In genomic region chr3:89287286-89287685, GRCm38 (mm10) we compare ENCODE assay signal across 19 mouse cellular contexts. TPM values are rescaled to one million over a fixed set of nuclear protein-coding genes. Genes with fewer than 3 reads are reported as not detected.
A peak's percentile ranks its signal among the peaks of the same experiment; 100 is the strongest.
DNase-seq lines count a peak whose midpoint lies in the region; ATAC-seq lines count a peak whose summit lies in the region.
"Had no signal": no experiment of that assay in that cellular context is flagged by ENCODE, and none has a peak within 500 bp of the region (broad histone marks: within the 10 kb centered on the region; RNA-seq: fewer than 3 reads in every experiment).

No protein-coding gene starts in this region.

- no peaks in the 10 kb centered on the region for H3K9me3 ChIP-seq in kidney, embryonic 15.5 days (replicated peaks)
- H3K9me3 ChIP-seq in midbrain, embryonic 11.5 days (ENCODE audit: control insufficient read depth, low read length): no peaks in the 10 kb centered on the region
- no peaks in the 10 kb centered on the region for H3K9me3 ChIP-seq in midbrain, embryonic 13.5 days
- H3K9me3 ChIP-seq: liver, embryonic 15.5 days; neural tube, embryonic 13.5 days had no signal

- H3K4me3 ChIP-seq in kidney, embryonic 15.5 days (replicated peaks): no peak overlapping the region
- H3K4me3 ChIP-seq in midbrain, embryonic 11.5 days (ENCODE audit: low read depth, low read length): no peak overlapping the region
- H3K4me3 ChIP-seq in midbrain, embryonic 13.5 days (replicated peaks): no peak overlapping the region
- H3K4me3 ChIP-seq: erythroblast, embryonic 14.5 days; layer of hippocampus, adult 2 months; left cerebral cortex, adult 2 months; liver, embryonic 15.5 days; neural tube, embryonic 13.5 days had no signal

- no peaks in the 10 kb centered on the region for H3K27me3 ChIP-seq in kidney, embryonic 15.5 days
- no peaks in the 10 kb centered on the region for H3K27me3 ChIP-seq in midbrain, embryonic 11.5 days (ENCODE audit: control insufficient read depth, insufficient read depth, low read length)
- 0 out of 2 replicates have a peak, but pooled peaks cover 3% of the 10 kb centered on the region for H3K27me3 ChIP-seq in midbrain, embryonic 13.5 days
- H3K27me3 ChIP-seq: neural tube, embryonic 13.5 days had no signal

- WGBS in kidney, embryonic 15.5 days: 50% methylated on average over 5 of the region's 5 CpGs
- 71% methylated on average over 5 of the region's 5 CpGs for WGBS in midbrain, embryonic 11.5 days
- 71% methylated on average over 5 of the region's 5 CpGs for WGBS in midbrain, embryonic 13.5 days

- peak overlapping the region; percentile 77 for H3K27ac ChIP-seq in kidney, embryonic 15.5 days
- no peak overlapping the region for H3K27ac ChIP-seq in midbrain, embryonic 11.5 days (ENCODE audit: low read depth, low read length)
- no peak overlapping the region for H3K27ac ChIP-seq in midbrain, embryonic 13.5 days
- H3K27ac ChIP-seq: hindbrain, postnatal 0 days; layer of hippocampus, adult 2 months; left cerebral cortex, adult 2 months; liver, embryonic 15.5 days; neural tube, embryonic 13.5 days had no signal

- H3K9ac ChIP-seq in kidney, embryonic 15.5 days: no peak overlapping the region
- no peak overlapping the region for H3K9ac ChIP-seq in midbrain, embryonic 11.5 days (ENCODE audit: low read length)
- H3K9ac ChIP-seq in midbrain, embryonic 13.5 days (replicated peaks): no peak overlapping the region
- H3K9ac ChIP-seq: liver, embryonic 15.5 days; neural tube, embryonic 13.5 days had no signal

- peak; percentile 90 for DNase-seq in heart, adult 11 months
- no peak for DNase-seq in heart, postnatal 14 days
- no peak for DNase-seq in kidney, adult 18-20 months
- peak; percentile 80 for DNase-seq in midbrain, embryonic 11.5 days (ENCODE audit: low spot score, missing footprints)
- DNase-seq in left cerebral cortex, postnatal 10 days (ENCODE audit: extremely low spot score in 1 of 2, low spot score in 2 of 2): no peak
- DNase-seq in urinary bladder, adult 18-20 months (ENCODE audit: low spot score in 2 of 2): no peak
- DNase-seq: adrenal gland, adult 2 months; cerebellum, adult 2 months; right cerebral cortex, postnatal 4 days; thymus, postnatal 36 days had no signal

- no peak for ATAC-seq in kidney, embryonic 15.5 days (replicated peaks; ENCODE audit: low FRiP score)
- ATAC-seq in midbrain, embryonic 11.5 days (ENCODE audit: low FRiP score): no peak
- no peak for ATAC-seq in midbrain, embryonic 13.5 days
- ATAC-seq: hindbrain, postnatal 0 days had no signal

- intact Hi-C loops in heart, postnatal 14 days (cut with DNase I): no loop called here
- intact Hi-C loops in left cerebral cortex, postnatal 10 days (cut with DNase I): no loop called here

- peaks cover 57% of the 10 kb centered on the region for H3K4me1 ChIP-seq in kidney, embryonic 15.5 days
- H3K4me1 ChIP-seq in midbrain, embryonic 11.5 days (ENCODE audit: control insufficient read depth, insufficient read depth, low read length): no peaks in the 10 kb centered on the region
- peaks cover under 1% of the 10 kb centered on the region; the same call in 1 of the 2 replicates for H3K4me1 ChIP-seq in midbrain, embryonic 13.5 days (replicated peaks)
- H3K4me1 ChIP-seq: liver, embryonic 15.5 days had no signal

- H3K36me3 ChIP-seq in kidney, embryonic 15.5 days: no peaks in the 10 kb centered on the region
- H3K36me3 ChIP-seq in midbrain, embryonic 11.5 days (ENCODE audit: control insufficient read depth, insufficient read depth, low read length): no peaks in the 10 kb centered on the region
- H3K36me3 ChIP-seq in midbrain, embryonic 13.5 days: no peaks in the 10 kb centered on the region
- H3K36me3 ChIP-seq: liver, embryonic 15.5 days; neural tube, embryonic 13.5 days had no signal

- H3K4me2 ChIP-seq in kidney, embryonic 15.5 days: no peak overlapping the region
- no peak overlapping the region for H3K4me2 ChIP-seq in midbrain, embryonic 11.5 days
- no peak overlapping the region for H3K4me2 ChIP-seq in midbrain, embryonic 13.5 days (replicated peaks)
- H3K4me2 ChIP-seq: liver, embryonic 15.5 days; neural tube, embryonic 13.5 days had no signal

RNA-seq across cellular contexts. Expression of gene Efna1, which starts 6.3 kb away (rescaled TPM):
- total RNA-seq in heart, postnatal 14 days (2021): 10 to 100 TPM; 32.4 to 34.0 TPM
- polyA plus RNA-seq in kidney, embryonic 15.5 days (2015; fragmentation: Nextera tagmentation; extraction: Ambion mirVana): 66.0 and 66.6 TPM in 2 replicates
- polyA plus RNA-seq in midbrain, embryonic 11.5 days (2014; fragmentation: Nextera tagmentation; extraction: Ambion mirVana): 12.2 and 12.5 TPM in 2 replicates
- 9.7 and 10.7 TPM in 2 replicates for polyA plus RNA-seq in midbrain, embryonic 13.5 days (2015; fragmentation: Nextera tagmentation; extraction: Ambion mirVana)
- total RNA-seq in left cerebral cortex, postnatal 10 days (2021): 1 to 10 TPM; 3.3 to 4.4 TPM
- total RNA-seq: megakaryocyte, adult 5-6 weeks had no signal

RNA-seq across cellular contexts. Expression of gene Slc50a1, which starts 16.9 kb away (rescaled TPM):
- 10 to 100 TPM; 20.6 to 22.7 TPM for total RNA-seq in heart, postnatal 14 days (2021)
- 58.0 and 59.9 TPM in 2 replicates for polyA plus RNA-seq in kidney, embryonic 15.5 days (2015; fragmentation: Nextera tagmentation; extraction: Ambion mirVana)
- polyA plus RNA-seq in midbrain, embryonic 11.5 days (2014; fragmentation: Nextera tagmentation; extraction: Ambion mirVana): 33.0 and 34.7 TPM in 2 replicates
- polyA plus RNA-seq in midbrain, embryonic 13.5 days (2015; fragmentation: Nextera tagmentation; extraction: Ambion mirVana): 31.8 and 37.5 TPM in 2 replicates
- total RNA-seq in left cerebral cortex, postnatal 10 days (2021): 10 to 100 TPM; 17.9 to 22.3 TPM

RNA-seq across cellular contexts. Expression of gene Dpm3, which starts 28.1 kb away (rescaled TPM):
- 10 to 100 TPM; 47.6 to 58.7 TPM for total RNA-seq in heart, postnatal 14 days (2021)
- polyA plus RNA-seq in kidney, embryonic 15.5 days (2015; fragmentation: Nextera tagmentation; extraction: Ambion mirVana): 149 and 153 TPM in 2 replicates
- 83.0 and 87.2 TPM in 2 replicates for polyA plus RNA-seq in midbrain, embryonic 11.5 days (2014; fragmentation: Nextera tagmentation; extraction: Ambion mirVana)
- polyA plus RNA-seq in midbrain, embryonic 13.5 days (2015; fragmentation: Nextera tagmentation; extraction: Ambion mirVana): 74.6 and 75.9 TPM in 2 replicates
- 10 to 100 TPM; 47.1 to 51.1 TPM for total RNA-seq in left cerebral cortex, postnatal 10 days (2021)

RNA-seq across cellular contexts. Expression of gene Efna3, which starts 35.5 kb away (rescaled TPM):
- not detected for total RNA-seq in heart, postnatal 14 days (2021)
- 9.3 and 11.9 TPM in 2 replicates for polyA plus RNA-seq in kidney, embryonic 15.5 days (2015; fragmentation: Nextera tagmentation; extraction: Ambion mirVana)
- 4.6 and 6.4 TPM in 2 replicates for polyA plus RNA-seq in midbrain, embryonic 11.5 days (2014; fragmentation: Nextera tagmentation; extraction: Ambion mirVana)
- polyA plus RNA-seq in midbrain, embryonic 13.5 days (2015; fragmentation: Nextera tagmentation; extraction: Ambion mirVana): 21.8 and 22.5 TPM in 2 replicates
- 10 to 100 TPM; 47.7 to 56.7 TPM for total RNA-seq in left cerebral cortex, postnatal 10 days (2021)
- total RNA-seq: megakaryocyte, adult 5-6 weeks had no signal
- polyA plus RNA-seq: erythroblast, embryonic 14.5 days had no signal

RNA-seq across cellular contexts. Expression of gene Trim46, which starts 41.2 kb away (rescaled TPM):
- total RNA-seq in heart, postnatal 14 days (2021): under 1 TPM; 0.68 to 0.76 TPM
- 3.4 and 5.2 TPM in 2 replicates for polyA plus RNA-seq in kidney, embryonic 15.5 days (2015; fragmentation: Nextera tagmentation; extraction: Ambion mirVana)
- 7.1 and 8.5 TPM in 2 replicates for polyA plus RNA-seq in midbrain, embryonic 11.5 days (2014; fragmentation: Nextera tagmentation; extraction: Ambion mirVana)
- 58.6 and 59.4 TPM in 2 replicates for polyA plus RNA-seq in midbrain, embryonic 13.5 days (2015; fragmentation: Nextera tagmentation; extraction: Ambion mirVana)
- total RNA-seq in left cerebral cortex, postnatal 10 days (2021): 100 to 1,000 TPM; 112 to 118 TPM

Comparison
In these comparisons a context has a peak if more than half of its experiments do, and no peak if none do; other contexts are left out.
1. DNase-seq: peak in heart, adult 11 months (single experiment) and midbrain, embryonic 11.5 days (single experiment); none in heart, postnatal 14 days (0 of 2), kidney, adult 18-20 months (single experiment), left cerebral cortex, postnatal 10 days (0 of 2) and urinary bladder, adult 18-20 months (0 of 2).